Mouse (Mus musculus) liver, adult 10 weeks (tissue): ENCODE measurements around the gene Tmem106a. TPM values are rescaled to one million over a fixed set of nuclear protein-coding genes. Genes with fewer than 3 reads are reported as not detected.

Experiments used
- polyA plus RNA-seq: library from polyadenylated mRNA; stranded (reverse); fragments of 350-450 nt; fragmentation: Illumina TruSeq; extraction: RNeasy Lipid Tissue Mini Kit (QIAGEN cat#74804); gene quantifications from one replicate; pipeline ENCODE4 v1.2.3, GENCODE M21; 2014; ENCODE audit warnings: low read depth, low replicate concordance

Gene Tmem106a
- 6.0 TPM for polyA plus RNA-seq

GRCm38 (mm10) chr11:101582054-101583035 is at the start of gene Tmem106a:
Gene Tmem106a (plus strand): TSS chr11:101582242.

DNA sequence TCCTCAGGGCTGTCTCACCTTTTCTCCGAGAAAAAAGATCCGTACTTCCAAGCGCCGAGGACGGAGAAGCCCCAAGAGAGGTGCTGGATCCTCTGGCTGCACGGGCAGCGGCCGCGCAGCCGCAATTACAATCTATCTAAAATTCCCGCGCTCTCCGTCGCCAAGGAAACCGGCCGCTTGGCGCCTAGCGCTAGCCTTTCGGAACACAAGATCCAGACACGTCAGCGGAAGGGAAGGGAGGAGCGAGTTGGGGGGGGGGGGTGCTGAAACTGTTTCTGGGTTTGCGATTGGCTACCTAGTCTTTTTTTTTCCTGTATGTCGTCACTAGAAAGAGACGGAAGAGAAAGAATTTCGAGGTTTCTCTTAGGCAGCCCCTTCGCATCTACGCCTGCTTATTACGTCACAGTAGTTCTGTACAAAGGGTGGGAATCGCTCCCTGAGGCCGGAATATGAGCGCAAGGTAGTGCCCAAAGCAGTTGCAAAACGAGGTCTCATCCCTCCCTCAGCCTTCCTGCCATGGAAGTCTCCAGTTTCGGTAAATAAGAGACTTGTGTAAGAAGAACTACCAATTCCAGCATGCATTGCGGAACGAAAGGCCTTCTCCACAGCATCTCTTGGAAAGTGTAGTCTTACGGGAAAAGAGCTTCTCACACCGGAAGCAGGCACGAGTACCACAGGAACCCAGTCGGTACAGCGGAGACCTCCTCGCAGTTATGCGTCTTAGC is 30.1 kb upstream of the Tmem106a start, which contains the start of the genes Brca1 and Nbr1:
Gene Brca1 (minus strand): TSS at position 205 of the 725 bp plus-strand sequence.
Gene Nbr1 (plus strand): TSS at position 399 of the 725 bp plus-strand sequence.

DNA sequence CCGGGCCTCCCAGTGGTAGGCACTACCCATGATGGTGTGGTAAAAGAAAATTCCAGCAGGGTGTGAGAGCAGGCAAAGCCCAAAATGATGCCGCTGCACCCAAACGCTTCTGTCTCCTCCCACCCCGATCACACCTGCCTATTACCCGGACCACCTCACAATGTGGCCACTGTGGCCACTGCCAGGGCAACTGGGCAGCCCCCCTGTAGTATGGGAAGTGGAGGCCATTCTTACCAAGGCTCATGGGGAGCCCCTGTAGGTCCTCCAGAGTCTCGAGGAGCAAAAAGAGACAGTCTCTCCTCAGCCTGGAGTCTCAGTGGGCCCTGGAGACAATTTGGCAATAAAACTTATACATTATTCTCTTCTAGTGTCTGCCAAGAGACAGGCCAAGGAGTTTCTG is 17.1 kb downstream of the Tmem106a start, which contains the start of gene Gm11634:
Gene Gm11634 (minus strand): TSS at position 101 of the 400 bp plus-strand sequence.

DNA sequence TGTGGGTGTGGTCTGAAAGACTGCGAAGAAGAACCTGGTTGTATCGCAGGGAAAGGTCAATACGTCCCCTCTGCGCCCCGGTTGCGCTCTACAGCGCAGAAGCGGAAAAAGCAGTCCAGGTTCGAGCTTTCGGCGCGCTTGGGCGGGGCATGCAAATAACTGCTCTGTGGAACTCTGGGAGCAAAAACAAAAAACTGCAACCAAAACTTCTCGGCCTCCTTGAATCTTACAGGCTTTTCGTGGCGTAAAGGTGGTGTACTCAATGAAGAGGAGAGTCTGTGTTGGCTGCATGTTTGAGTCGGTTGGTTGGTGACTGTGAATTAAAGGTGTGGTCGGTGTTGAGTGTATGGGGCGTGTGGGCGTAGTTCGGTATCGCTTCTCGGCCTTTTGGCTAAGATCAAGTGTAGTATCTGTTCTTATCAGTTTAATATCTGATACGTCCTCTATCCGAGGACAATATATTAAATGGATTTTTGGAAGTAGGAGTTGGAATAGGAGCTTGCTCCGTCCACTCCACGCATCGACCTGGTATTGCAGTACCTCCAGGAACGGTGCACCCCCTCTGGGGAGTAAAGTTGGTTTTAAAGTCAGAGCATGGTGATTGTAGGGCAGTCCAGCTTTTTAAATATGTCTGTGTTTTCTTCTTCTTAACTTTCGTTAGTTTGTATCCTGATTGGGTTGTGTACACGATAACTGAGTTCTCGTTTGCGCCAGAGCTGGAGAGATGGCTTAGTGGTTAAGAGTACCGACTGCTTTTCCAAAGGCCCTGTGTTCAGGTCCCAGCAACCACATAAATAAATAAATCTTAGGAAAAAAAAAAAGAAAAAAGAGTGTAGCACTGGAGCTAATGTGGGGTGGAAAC is 45.2 kb downstream of the Tmem106a start, which contains the start of gene Rdm1:
Gene Rdm1 (plus strand): TSS at position 201 of the 862 bp plus-strand sequence.

Other genes with a start within 250 kb of the Tmem106a start
- 315 TPM for gene G6pc, start 214.7 kb upstream of the Tmem106a start, polyA plus RNA-seq
- gene Aarsd1, start 164.6 kb upstream of the Tmem106a start, polyA plus RNA-seq: 5.7 TPM
- gene Gm27029, start 157.4 kb upstream of the Tmem106a start, polyA plus RNA-seq: 0.95 TPM
- 1.6 TPM for gene Rundc1, start 157.2 kb upstream of the Tmem106a start, polyA plus RNA-seq
- gene Ptges3l, start 156.9 kb upstream of the Tmem106a start, polyA plus RNA-seq: not detected
- gene Rpl27, start 139.9 kb upstream of the Tmem106a start, polyA plus RNA-seq: 30.0 TPM
- 3.8 TPM for gene Ifi35, start 133.8 kb upstream of the Tmem106a start, polyA plus RNA-seq
- 10.8 TPM for gene Rnd2, start 117.2 kb upstream of the Tmem106a start, polyA plus RNA-seq
- gene Vat1, start 116.0 kb upstream of the Tmem106a start, polyA plus RNA-seq: 1.9 TPM
- gene Brca1, start 30.3 kb upstream of the Tmem106a start, polyA plus RNA-seq: 0.58 TPM
- gene Nbr1, start 30.1 kb upstream of the Tmem106a start, polyA plus RNA-seq: 155 TPM
- gene Gm11634, start 17.0 kb downstream of the Tmem106a start, polyA plus RNA-seq: not detected
- 2.7 TPM for gene Rdm1, start 45.0 kb downstream of the Tmem106a start, polyA plus RNA-seq
- gene Arl4d, start 83.3 kb downstream of the Tmem106a start, polyA plus RNA-seq: 17.2 TPM
- gene Dhx8, start 150.7 kb downstream of the Tmem106a start, polyA plus RNA-seq: 6.9 TPM
- not detected for gene Etv4, start 203.1 kb downstream of the Tmem106a start, polyA plus RNA-seq